Mouse (Mus musculus): ENCODE results near the gene Krtap19-1.

Krtap19-1 gene

DNA sequence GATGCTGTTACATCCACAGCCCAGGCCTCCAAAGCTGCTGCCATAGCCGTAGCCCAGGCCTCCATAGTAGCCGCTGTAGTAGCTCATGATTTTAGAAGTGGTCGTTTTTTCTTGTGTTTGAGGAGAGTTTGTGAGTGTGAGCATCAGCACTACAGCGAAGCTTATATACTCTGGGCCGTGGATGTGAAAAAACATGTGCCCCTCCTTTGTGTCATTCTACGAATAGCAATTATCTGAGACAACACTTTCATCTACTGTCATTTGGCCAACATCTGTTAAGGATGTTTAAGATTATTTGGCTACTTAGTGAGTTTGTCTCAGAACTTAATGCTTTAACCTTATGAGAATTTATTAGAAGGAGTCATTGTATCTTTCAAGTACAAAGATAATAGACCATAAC lies at the start of gene Krtap19-1:
TSS of gene Krtap19-1 (minus strand) at position 101 of the 400 bp plus-strand sequence.
- no peak for DNase-seq

DNA sequence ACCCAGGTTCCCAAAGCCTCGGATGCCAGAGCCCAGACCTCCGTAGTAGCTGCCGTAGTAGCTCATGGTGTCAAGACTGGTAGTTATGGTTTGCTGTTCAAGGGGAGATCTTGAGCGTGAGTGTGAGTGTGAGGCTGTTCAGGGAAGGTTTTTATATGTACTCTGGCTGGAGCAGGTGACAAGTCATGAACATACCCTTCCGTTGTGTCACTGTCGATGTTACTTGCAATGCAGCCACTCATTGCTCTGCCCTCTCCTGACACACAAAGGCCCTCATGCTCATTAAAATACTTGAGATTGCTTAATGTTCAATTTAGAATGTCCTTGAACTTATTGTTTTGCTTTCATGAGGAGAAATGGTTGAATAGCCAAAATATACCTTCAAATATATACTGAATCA lies 27.1 kb upstream of the Krtap19-1 start, which contains the start of gene Krtap19-5:
TSS of gene Krtap19-5 (minus strand) at position 101 of the 400 bp plus-strand sequence.
- DNase-seq, result no peak

DNA sequence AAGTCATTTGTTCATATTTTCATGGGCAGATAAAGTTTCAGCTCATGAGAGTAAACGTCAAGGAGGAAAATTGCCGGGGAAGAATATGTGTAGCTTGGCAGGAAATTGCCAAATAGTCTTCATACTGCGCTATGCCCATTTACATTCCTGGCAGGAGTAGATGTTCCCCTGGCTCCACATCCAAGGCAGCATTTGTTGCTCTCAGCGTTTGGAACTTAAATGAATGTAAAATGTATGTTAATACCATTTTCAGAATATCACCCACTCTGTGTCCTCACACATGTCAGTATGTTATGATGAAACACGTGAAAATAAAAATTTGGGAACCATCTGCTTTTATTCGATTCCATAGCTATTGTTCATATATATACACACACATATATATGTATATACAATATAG lies 17.7 kb upstream of the Krtap19-1 start:
- no peak for DNase-seq

GRCm38 (mm10) chr16:88884989-88885388 lies 15.8 kb upstream of the Krtap19-1 start, which contains the start of gene Krtap19-4:
Gene Krtap19-4, minus strand, starts transcription at chr16:88885089.
- no peak for DNase-seq

- DNase-seq, result no peak
These were observed 8.7 kb upstream of the Krtap19-1 start, which contains the start of gene Krtap19-3 for GRCm38 (mm10) chr16:88877938-88878337. Gene Krtap19-3, minus strand, starts transcription at chr16:88878038.

GRCm38 (mm10) chr16:88874169-88874568 lies 5.0 kb upstream of the Krtap19-1 start, which contains the start of gene Krtap19-2:
Gene Krtap19-2, minus strand, starts transcription at chr16:88874269.
- no peak for DNase-seq

DNA sequence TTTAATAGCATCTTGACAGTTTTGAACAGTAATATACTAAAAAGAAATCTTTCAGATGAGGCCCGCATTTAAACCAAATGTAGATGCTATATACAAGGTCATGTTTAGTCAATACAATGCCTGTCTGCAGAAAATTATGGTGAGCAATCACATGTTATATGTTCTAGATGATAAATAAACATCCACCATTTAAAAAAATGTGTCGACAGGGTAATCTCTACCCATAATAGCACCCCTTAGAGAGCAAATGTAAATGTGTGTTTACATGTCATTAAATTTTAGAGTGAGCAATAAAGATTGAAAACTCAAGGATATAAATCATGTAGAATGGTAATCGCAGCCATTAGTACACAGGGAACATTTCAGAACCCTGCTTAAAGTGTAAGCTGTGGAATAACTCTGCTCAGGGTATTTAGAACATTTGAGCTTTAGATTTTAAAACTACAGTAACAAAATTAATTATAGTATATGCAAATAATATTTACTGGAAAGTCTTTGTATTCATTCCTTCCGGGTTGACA lies 4.3 kb downstream of the Krtap19-1 start:
- no peak for DNase-seq

GRCm38 (mm10) chr16:88851450-88851849 lies 17.8 kb downstream of the Krtap19-1 start:
- DNase-seq, result peak; percentile 7

DNA sequence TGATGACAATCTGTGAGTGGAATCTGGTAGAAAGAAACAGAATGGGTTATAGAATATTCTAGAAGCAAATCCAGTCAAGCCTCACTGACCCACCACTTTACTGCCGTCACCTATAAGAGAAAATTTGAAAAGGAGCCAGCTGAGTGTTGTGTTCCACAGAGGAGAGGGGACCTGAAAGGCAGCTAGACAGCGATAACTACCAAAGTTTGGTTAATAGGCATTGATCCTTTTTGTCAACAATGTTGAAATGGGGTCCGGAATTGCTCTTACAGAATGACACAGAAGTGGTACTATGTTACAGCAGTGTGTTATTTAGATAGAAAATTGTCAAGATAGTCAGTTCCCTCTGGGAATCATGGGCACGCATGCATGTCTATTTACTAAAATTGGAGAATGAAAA lies 20.7 kb downstream of the Krtap19-1 start:
- no peak for DNase-seq

DNA sequence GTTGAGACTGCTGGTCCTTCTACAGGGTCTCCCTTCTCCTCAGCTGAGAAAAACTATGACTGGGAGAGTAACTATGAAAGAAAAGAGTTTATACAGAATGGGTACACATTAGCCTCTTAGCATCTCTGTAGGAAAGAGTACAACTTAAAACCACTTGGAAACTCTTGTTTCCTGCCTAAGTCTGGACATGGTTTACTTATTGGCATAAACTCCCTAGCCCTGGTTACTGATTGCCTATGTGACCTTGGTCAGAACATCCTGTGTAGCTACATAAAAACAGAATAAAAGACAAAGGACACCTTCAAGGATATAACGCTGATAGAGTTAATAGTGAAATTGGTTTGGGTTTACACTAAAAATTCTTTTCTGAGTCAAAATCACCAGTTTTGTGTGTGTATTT lies 21.8 kb downstream of the Krtap19-1 start:
- no peak for DNase-seq

GRCm38 (mm10) chr16:88826978-88827377 lies 42.2 kb downstream of the Krtap19-1 start:
- no peak for DNase-seq

GRCm38 (mm10) chr16:88826095-88826652 lies 43.0 kb downstream of the Krtap19-1 start, which contains the start of gene Krtap14:
Gene Krtap14, minus strand, starts transcription at chr16:88826145.
- DNase-seq, result no peak

DNA sequence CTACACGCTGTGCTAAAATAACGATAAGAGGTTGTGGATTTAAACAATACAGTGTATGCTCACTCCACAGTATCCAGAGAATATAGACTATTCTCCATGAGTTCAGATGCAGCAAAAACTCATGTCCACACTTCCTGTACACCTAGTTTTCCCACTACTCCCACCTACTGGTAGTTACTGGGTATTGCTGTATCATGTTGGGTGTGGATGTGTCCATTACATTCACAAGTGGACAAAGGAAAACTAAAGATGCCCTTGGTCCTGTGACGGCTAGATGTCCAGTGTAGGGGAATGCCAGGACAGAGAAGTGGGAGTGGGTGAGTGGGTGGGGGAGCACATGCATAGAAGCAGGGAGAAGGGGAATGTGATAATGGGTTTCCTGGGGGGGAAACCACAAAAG lies 45.5 kb downstream of the Krtap19-1 start:
- no peak for DNase-seq

- no peak for DNase-seq
These were observed 49.1 kb downstream of the Krtap19-1 start, which contains the start of gene Krtap15 for GRCm38 (mm10) chr16:88820066-88820465. Gene Krtap15, plus strand, starts transcription at chr16:88820215.

Measured in cerebellum, adult 8-10 months (tissue).